Mouse (Mus musculus) embryonic stem cell, embryonic (primary cell): ENCODE results near the gene Mks1.

Source experiments
- CTCF ChIA-PET, 4 experiments: fragments of 300-600 bp in 2 of 4; fragments of 350-600 bp in 2 of 4; sonication (Branson Sonifier 250); formaldehyde crosslinking; loops; one replicate each; lab custom pipeline; 2022; ENCODE audit warnings: inconsistent platforms in 2 of 4; lab: Charles Lee
- POLR2A ChIA-PET, 4 experiments: fragments of 300-600 bp in 2 of 4; fragments of 350-600 bp in 2 of 4; sonication (Branson Sonifier 250); formaldehyde crosslinking; loops; one replicate each; lab custom pipeline; 2022; ENCODE audit warnings: antibody characterized with exemption in 4 of 4, inconsistent platforms in 1 of 4; lab: Charles Lee

The Mks1 gene

GRCm38 (mm10) chr11:87852690-87853596, at the start of gene Mks1:
Gene Mks1 (plus strand): TSS chr11:87853215.
- ChIA-PET CTCF (interaction anchor here (0.6 to 1.1 kb wide), 5 partner anchors 14 to 339 kb away, joined by 3 to 5 read pairs (median 4); no protein-coding TSS in a partner anchor), POLR2A (interaction anchor here in 3 of 4 experiments (0.5 to 1.9 kb wide), 20 partner anchors 9 to 1009 kb away, joined by 3 to 9 read pairs (median 4); partner anchors contain the start of genes Srsf1 (in 1 of the 3) and Tspoap1 (in 1 of the 3))

- CTCF ChIA-PET = interaction anchor here in 3 of 4 experiments (0.7 to 1.9 kb wide), 5 partner anchors 68 to 144 kb away, joined by 3 to 7 read pairs (median 5); partner anchors contain the start of gene Supt4a (in 1 of the 3)
These were observed 47.6 kb upstream of the Mks1 start for GRCm38 (mm10) chr11:87805448-87805847.

GRCm38 (mm10) chr11:87807433-87807832, 45.6 kb upstream of the Mks1 start:
- ChIA-PET POLR2A (interaction anchor here in 1 of 4 experiments (0.5 kb wide), 1 partner anchor 906 kb away, joined by 3 read pairs; no protein-coding TSS in a partner anchor), CTCF (interaction anchor here in 2 of 4 experiments (0.6 to 1.5 kb wide), 2 partner anchors 14 to 76 kb away, joined by 3 to 12 read pairs; partner anchors contain the start of gene Mpo (in 1 of the 2))

More at GRCm38 (mm10) chr11:87805448-87805847, 47.6 kb upstream of the Mks1 start:
- POLR2A ChIA-PET = no interaction called here

- CTCF ChIA-PET = interaction anchor here in 2 of 4 experiments (0.5 to 1.0 kb wide), 3 partner anchors 15 to 389 kb away, joined by 3 to 7 read pairs (median 4); partner anchors contain the start of gene Mpo (in 1 of the 2)
These were observed 44.8 kb upstream of the Mks1 start for GRCm38 (mm10) chr11:87808236-87808635.

GRCm38 (mm10) chr11:87811396-87811795, 41.6 kb upstream of the Mks1 start:
- CTCF ChIA-PET = interaction anchor here in 3 of 4 experiments (0.5 to 0.6 kb wide), 4 partner anchors 56 to 706 kb away, joined by 3 to 4 read pairs (median 3); no protein-coding TSS in a partner anchor
- POLR2A ChIA-PET = no interaction called here

More at GRCm38 (mm10) chr11:87808236-87808635, 44.8 kb upstream of the Mks1 start:
- POLR2A ChIA-PET = interaction anchor here in 2 of 4 experiments (0.6 to 0.7 kb wide), 2 partner anchors 9 to 52 kb away, joined by 3 to 6 read pairs; no protein-coding TSS in a partner anchor

GRCm38 (mm10) chr11:87814831-87815230, 38.2 kb upstream of the Mks1 start:
- POLR2A ChIA-PET = no interaction called here
- CTCF ChIA-PET = no interaction called here

- CTCF ChIA-PET = interaction anchor here in 3 of 4 experiments (0.6 to 1.7 kb wide), 5 partner anchors 14 to 428 kb away, joined by 3 to 7 read pairs (median 4); no protein-coding TSS in a partner anchor
- POLR2A ChIA-PET = interaction anchor here in 3 of 4 experiments (0.5 to 2.2 kb wide), 7 partner anchors 8 to 571 kb away, joined by 3 to 9 read pairs (median 3); no protein-coding TSS in a partner anchor
These were observed 36.1 kb upstream of the Mks1 start for GRCm38 (mm10) chr11:87816707-87817442.

- CTCF ChIA-PET = interaction anchor here in 3 of 4 experiments (0.6 to 1.7 kb wide), 3 partner anchors 15 to 66 kb away, joined by 3 to 5 read pairs (median 4); no protein-coding TSS in a partner anchor
- POLR2A ChIA-PET = interaction anchor here in 3 of 4 experiments (0.5 to 2.2 kb wide), 5 partner anchors 32 to 317 kb away, joined by 3 to 9 read pairs (median 3); no protein-coding TSS in a partner anchor
These were observed 35.6 kb upstream of the Mks1 start for GRCm38 (mm10) chr11:87817443-87817773.

- POLR2A ChIA-PET = interaction anchor here in 1 of 4 experiments (1.0 kb wide), 1 partner anchor 20 kb away, joined by 3 read pairs; no protein-coding TSS in a partner anchor
- CTCF ChIA-PET = interaction anchor here in 1 of 4 experiments (0.5 kb wide), 1 partner anchor 37 kb away, joined by 3 read pairs; no protein-coding TSS in a partner anchor
These were observed 31.5 kb upstream of the Mks1 start for GRCm38 (mm10) chr11:87821502-87821901.

GRCm38 (mm10) chr11:87828239-87828900, 24.6 kb upstream of the Mks1 start, which contains the start of gene Lpo:
Gene Lpo (minus strand): TSS chr11:87828289.
- CTCF ChIA-PET = no interaction called here
- POLR2A ChIA-PET = no interaction called here

- ChIA-PET CTCF (no interaction called here), POLR2A (interaction anchor here in 2 of 4 experiments (0.8 to 6.1 kb wide), 2 partner anchors 9 to 10 kb away, joined by 3 to 42 read pairs; no protein-coding TSS in a partner anchor)
These were observed 12.3 kb upstream of the Mks1 start for GRCm38 (mm10) chr11:87840676-87841075.

GRCm38 (mm10) chr11:87841436-87841835, 11.6 kb upstream of the Mks1 start:
- ChIA-PET POLR2A (interaction anchor here in 2 of 4 experiments (1.1 to 6.1 kb wide), 3 partner anchors 8 to 17 kb away, joined by 3 to 42 read pairs (median 4); no protein-coding TSS in a partner anchor), CTCF (interaction anchor here in 1 of 4 experiments (1.0 kb wide), 1 partner anchor 108 kb away, joined by 11 read pairs; no protein-coding TSS in a partner anchor)

- ChIA-PET CTCF (interaction anchor here in 2 of 4 experiments (0.6 to 1.2 kb wide), 3 partner anchors 36 to 426 kb away, joined by 3 to 5 read pairs (median 3); no protein-coding TSS in a partner anchor), POLR2A (interaction anchor here (0.5 to 5.4 kb wide), 13 partner anchors 10 to 240 kb away, joined by 3 to 42 read pairs (median 4); no protein-coding TSS in a partner anchor)
These were observed 5.9 kb upstream of the Mks1 start for GRCm38 (mm10) chr11:87846968-87847600.

- ChIA-PET CTCF (interaction anchor here in 1 of 4 experiments (0.5 to 0.7 kb wide), 2 partner anchors 19 to 211 kb away, joined by 3 to 4 read pairs; no protein-coding TSS in a partner anchor), POLR2A (interaction anchor here in 2 of 4 experiments (0.6 to 5.4 kb wide), 8 partner anchors 8 to 415 kb away, joined by 3 to 50 read pairs (median 7); partner anchors contain the start of gene Mtmr4 (in 1 of the 2))
These were observed 5.1 kb upstream of the Mks1 start for GRCm38 (mm10) chr11:87847884-87848283.

- CTCF ChIA-PET = interaction anchor here in 3 of 4 experiments (0.7 to 1.1 kb wide), 4 partner anchors 13 to 30 kb away, joined by 3 to 5 read pairs (median 4); no protein-coding TSS in a partner anchor
- POLR2A ChIA-PET = interaction anchor here in 3 of 4 experiments (0.6 to 1.9 kb wide), 17 partner anchors 8 to 1009 kb away, joined by 3 to 9 read pairs (median 4); partner anchors contain the start of gene Tspoap1 (in 1 of the 3)
These were observed 561 bp downstream of the Mks1 start for GRCm38 (mm10) chr11:87853597-87853954.

GRCm38 (mm10) chr11:87854550-87854949, 1.5 kb downstream of the Mks1 start:
- ChIA-PET CTCF (interaction anchor here in 1 of 4 experiments (0.5 kb wide), 1 partner anchor 29 kb away, joined by 3 read pairs; no protein-coding TSS in a partner anchor), POLR2A (interaction anchor here in 2 of 4 experiments (0.6 to 1.9 kb wide), 3 partner anchors 10 to 202 kb away, joined by 3 to 9 read pairs (median 8); no protein-coding TSS in a partner anchor)
